Mouse (Mus musculus): ENCODE measurements around the gene Bcat1. TPM values are rescaled to one million over a fixed set of nuclear protein-coding genes. Genes with fewer than 3 reads are reported as not detected.

The Bcat1 gene
- polyA plus RNA-seq, 1 experiment = 84.2 TPM

GRCm38 (mm10) chr6:145122423-145123059 is 46.6 kb upstream of the Bcat1 start:
- H3K4me2 ChIP-seq (ENCODE audit: low read depth) = peak overlapping the region; percentile 43
- no peaks in the 10 kb centered on the region for H3K79me2 ChIP-seq (ENCODE audit: control insufficient read depth, insufficient read depth)
- no peaks in the 10 kb centered on the region for H3K36me3 ChIP-seq (ENCODE audit: control insufficient read depth, insufficient read depth)
- H3K27me3 ChIP-seq (ENCODE audit: control insufficient read depth, insufficient read depth, insufficient read length) = no peaks in the 10 kb centered on the region
- no peak overlapping the region for H3K4me3 ChIP-seq
- TF ChIP-seq TCF3 (IDR thresholded peaks at IDR 0.05; ENCODE audit: insufficient read length, low read depth) (no peak), REST (IDR thresholded peaks at IDR 0.05; ENCODE audit: insufficient read depth, insufficient read length) (no peak), POLR2AphosphoS2 (IDR thresholded peaks at IDR 0.05; ENCODE audit: insufficient read length, low read depth) (no peak), POLR2A (IDR thresholded peaks at IDR 0.05; ENCODE audit: insufficient read length, low read depth) (no peak), TCF12 (IDR thresholded peaks at IDR 0.05; ENCODE audit: insufficient read depth, poor library complexity, severe bottlenecking) (no peak), SRF (IDR thresholded peaks at IDR 0.05; ENCODE audit: control insufficient read depth, insufficient read length, low read depth) (no peak)
- no peak overlapping the region for H3ac ChIP-seq (ENCODE audit: control insufficient read depth, insufficient read length)

- no peak overlapping the region for H3K4me2 ChIP-seq (ENCODE audit: low read depth)
- TF ChIP-seq POLR2A (IDR thresholded peaks at IDR 0.05; ENCODE audit: insufficient read length, low read depth) = no peak
- TF ChIP-seq MAX (IDR thresholded peaks at IDR 0.05; ENCODE audit: low read depth) = no peak
- no peak for TF ChIP-seq USF1 (IDR thresholded peaks at IDR 0.05; ENCODE audit: low read depth)
- no peak for TF ChIP-seq MYOD1 (IDR thresholded peaks at IDR 0.05; ENCODE audit: control insufficient read depth in 1 of 3, insufficient read length in 2 of 3, low read depth in 2 of 3)
- H3K36me3 ChIP-seq (ENCODE audit: control insufficient read depth, insufficient read depth) = no peaks in the 10 kb centered on the region
- no peaks in the 10 kb centered on the region for H3K27me3 ChIP-seq (ENCODE audit: control insufficient read depth, insufficient read depth, insufficient read length)
- H3ac ChIP-seq (ENCODE audit: control insufficient read depth, insufficient read length) = no peak overlapping the region
- no peaks in the 10 kb centered on the region for H3K79me2 ChIP-seq (ENCODE audit: control insufficient read depth, insufficient read depth)
- H3K4me3 ChIP-seq = no peak overlapping the region
These were observed 45.8 kb upstream of the Bcat1 start for GRCm38 (mm10) chr6:145121590-145122420.

GRCm38 (mm10) chr6:145120787-145121589 is 45.0 kb upstream of the Bcat1 start:
- H3K4me2 ChIP-seq (ENCODE audit: low read depth) = peak overlapping the region; percentile 2

GRCm38 (mm10) chr6:145120086-145120485 is 44.1 kb upstream of the Bcat1 start:
- TF ChIP-seq POLR2A (IDR thresholded peaks at IDR 0.05; ENCODE audit: insufficient read length, low read depth) (no peak), MYOD1 (IDR thresholded peaks at IDR 0.05; ENCODE audit: control insufficient read depth in 1 of 3, insufficient read length in 2 of 3, low read depth in 2 of 3) (no peak), E2F4 (IDR thresholded peaks at IDR 0.05; ENCODE audit: insufficient read depth) (no peak), TCF12 (IDR thresholded peaks at IDR 0.05; ENCODE audit: insufficient read depth, poor library complexity, severe bottlenecking) (no peak), POLR2AphosphoS2 (IDR thresholded peaks at IDR 0.05; ENCODE audit: insufficient read length, low read depth) (no peak), SRF (IDR thresholded peaks at IDR 0.05; ENCODE audit: control insufficient read depth, insufficient read length, low read depth) (no peak)
- no peak overlapping the region for H3K4me2 ChIP-seq (ENCODE audit: low read depth)
- H3K27me3 ChIP-seq (ENCODE audit: control insufficient read depth, insufficient read depth, insufficient read length) = no peaks in the 10 kb centered on the region
- H3K36me3 ChIP-seq (ENCODE audit: control insufficient read depth, insufficient read depth) = no peaks in the 10 kb centered on the region
- no peak overlapping the region for H3ac ChIP-seq (ENCODE audit: control insufficient read depth, insufficient read length)
- no peak overlapping the region for H3K4me3 ChIP-seq
- no peaks in the 10 kb centered on the region for H3K79me2 ChIP-seq (ENCODE audit: control insufficient read depth, insufficient read depth)

More at GRCm38 (mm10) chr6:145120787-145121589, 45.0 kb upstream of the Bcat1 start:
- Histone ChIP-seq H3K4me3 (no peak overlapping the region), H3ac (ENCODE audit: control insufficient read depth, insufficient read length) (no peak overlapping the region), H3K79me2 (ENCODE audit: control insufficient read depth, insufficient read depth) (no peaks in the 10 kb centered on the region), H3K36me3 (ENCODE audit: control insufficient read depth, insufficient read depth) (no peaks in the 10 kb centered on the region), H3K27me3 (ENCODE audit: control insufficient read depth, insufficient read depth, insufficient read length) (no peaks in the 10 kb centered on the region)
- TF ChIP-seq E2F4 (IDR thresholded peaks at IDR 0.05; ENCODE audit: insufficient read depth) (no peak), USF1 (IDR thresholded peaks at IDR 0.05; ENCODE audit: low read depth) (no peak), TCF12 (IDR thresholded peaks at IDR 0.05; ENCODE audit: insufficient read depth, poor library complexity, severe bottlenecking) (no peak), CEBPB (IDR thresholded peaks at IDR 0.05; ENCODE audit: insufficient read depth, poor library complexity, severe bottlenecking) (no peak), MYOD1 (IDR thresholded peaks at IDR 0.05; ENCODE audit: control insufficient read depth in 1 of 3, insufficient read length in 2 of 3, low read depth in 2 of 3) (no peak), TCF3 (IDR thresholded peaks at IDR 0.05; ENCODE audit: insufficient read length, low read depth) (no peak), SRF (IDR thresholded peaks at IDR 0.05; ENCODE audit: control insufficient read depth, insufficient read length, low read depth) (no peak), POLR2A (IDR thresholded peaks at IDR 0.05; ENCODE audit: insufficient read length, low read depth) (no peak), POLR2AphosphoS2 (IDR thresholded peaks at IDR 0.05; ENCODE audit: insufficient read length, low read depth) (no peak)

GRCm38 (mm10) chr6:145116098-145116672 is 40.2 kb upstream of the Bcat1 start:
- H3K4me2 ChIP-seq (ENCODE audit: low read depth) = no peak overlapping the region
- no peaks in the 10 kb centered on the region for H3K79me2 ChIP-seq (ENCODE audit: control insufficient read depth, insufficient read depth)
- no peak overlapping the region for H3ac ChIP-seq (ENCODE audit: control insufficient read depth, insufficient read length)
- H3K4me3 ChIP-seq = no peak overlapping the region
- no peaks in the 10 kb centered on the region for H3K36me3 ChIP-seq (ENCODE audit: control insufficient read depth, insufficient read depth)
- no peak for TF ChIP-seq E2F4 (IDR thresholded peaks at IDR 0.05; ENCODE audit: insufficient read depth)
- H3K27me3 ChIP-seq (ENCODE audit: control insufficient read depth, insufficient read depth, insufficient read length) = no peaks in the 10 kb centered on the region

Data from myocyte (in vitro differentiated cells).